Mouse (Mus musculus): ENCODE data around the gene Ppp6r3. TPM values are rescaled to one million over a fixed set of nuclear protein-coding genes. Genes with fewer than 3 reads are reported as not detected.

Gene Ppp6r3
- polyA plus RNA-seq (2012; ENCODE audit: insufficient read depth, insufficient read length, missing spikeins), result 32.4 and 45.1 TPM in 2 replicates

GRCm38 (mm10) chr19:3575632-3576384 is at the start of gene Ppp6r3:
Ppp6r3 (minus strand) TSS chr19:3575749.
- H3K27ac ChIP-seq (replicated peaks; ENCODE audit: low read depth, low read length), result peak within 1 kb of the TSS; percentile 88
- H3K4me3 ChIP-seq (ENCODE audit: insufficient read depth, low read depth, low read length), result peak within 1 kb of the TSS; percentile 82
- H3K4me1 ChIP-seq (ENCODE audit: control insufficient read depth, insufficient read depth, insufficient read length, low read length), result peaks cover 8% of the 10 kb centered on the region

GRCm38 (mm10) chr19:3625111-3625510 is 49.6 kb upstream of the Ppp6r3 start:
- Histone ChIP-seq H3K4me1 (ENCODE audit: control insufficient read depth, insufficient read depth, insufficient read length, low read length) (no peaks in the 10 kb centered on the region), H3K27ac (replicated peaks; ENCODE audit: low read depth, low read length) (no peak overlapping the region), H3K4me3 (ENCODE audit: insufficient read depth, low read depth, low read length) (no peak overlapping the region)

GRCm38 (mm10) chr19:3623824-3624223 is 48.3 kb upstream of the Ppp6r3 start:
- Histone ChIP-seq H3K4me1 (ENCODE audit: control insufficient read depth, insufficient read depth, insufficient read length, low read length) (no peaks in the 10 kb centered on the region), H3K27ac (replicated peaks; ENCODE audit: low read depth, low read length) (no peak overlapping the region), H3K4me3 (ENCODE audit: insufficient read depth, low read depth, low read length) (no peak overlapping the region)

GRCm38 (mm10) chr19:3623294-3623693 is 47.7 kb upstream of the Ppp6r3 start:
- H3K4me3 ChIP-seq (ENCODE audit: insufficient read depth, low read depth, low read length), result no peak overlapping the region
- no peak overlapping the region for H3K27ac ChIP-seq (replicated peaks; ENCODE audit: low read depth, low read length)
- no peaks in the 10 kb centered on the region for H3K4me1 ChIP-seq (ENCODE audit: control insufficient read depth, insufficient read depth, insufficient read length, low read length)

- no peaks in the 10 kb centered on the region for H3K4me1 ChIP-seq (ENCODE audit: control insufficient read depth, insufficient read depth, insufficient read length, low read length)
- H3K27ac ChIP-seq (replicated peaks; ENCODE audit: low read depth, low read length), result no peak overlapping the region
- no peak overlapping the region for H3K4me3 ChIP-seq (ENCODE audit: insufficient read depth, low read depth, low read length)
These were observed 45.3 kb upstream of the Ppp6r3 start for GRCm38 (mm10) chr19:3620871-3621270.

- H3K4me3 ChIP-seq (ENCODE audit: insufficient read depth, low read depth, low read length), result no peak overlapping the region
- no peaks in the 10 kb centered on the region for H3K4me1 ChIP-seq (ENCODE audit: control insufficient read depth, insufficient read depth, insufficient read length, low read length)
- no peak overlapping the region for H3K27ac ChIP-seq (replicated peaks; ENCODE audit: low read depth, low read length)
These were observed 43.8 kb upstream of the Ppp6r3 start for GRCm38 (mm10) chr19:3619359-3619758.

- Histone ChIP-seq H3K27ac (replicated peaks; ENCODE audit: low read depth, low read length) (no peak overlapping the region), H3K4me1 (ENCODE audit: control insufficient read depth, insufficient read depth, insufficient read length, low read length) (no peaks in the 10 kb centered on the region), H3K4me3 (ENCODE audit: insufficient read depth, low read depth, low read length) (no peak overlapping the region)
These were observed 38.4 kb upstream of the Ppp6r3 start for GRCm38 (mm10) chr19:3613991-3614390.

GRCm38 (mm10) chr19:3612534-3613273 is 37.2 kb upstream of the Ppp6r3 start:
- Histone ChIP-seq H3K4me1 (ENCODE audit: control insufficient read depth, insufficient read depth, insufficient read length, low read length) (no peaks in the 10 kb centered on the region), H3K4me3 (ENCODE audit: insufficient read depth, low read depth, low read length) (no peak overlapping the region), H3K27ac (replicated peaks; ENCODE audit: low read depth, low read length) (no peak overlapping the region)

- no peak overlapping the region for H3K4me3 ChIP-seq (ENCODE audit: insufficient read depth, low read depth, low read length)
- no peaks in the 10 kb centered on the region for H3K4me1 ChIP-seq (ENCODE audit: control insufficient read depth, insufficient read depth, insufficient read length, low read length)
- no peak overlapping the region for H3K27ac ChIP-seq (replicated peaks; ENCODE audit: low read depth, low read length)
These were observed 36.2 kb upstream of the Ppp6r3 start for GRCm38 (mm10) chr19:3611730-3612129.

- Histone ChIP-seq H3K4me3 (ENCODE audit: insufficient read depth, low read depth, low read length) (no peak overlapping the region), H3K27ac (replicated peaks; ENCODE audit: low read depth, low read length) (no peak overlapping the region), H3K4me1 (ENCODE audit: control insufficient read depth, insufficient read depth, insufficient read length, low read length) (no peaks in the 10 kb centered on the region)
These were observed 35.3 kb upstream of the Ppp6r3 start for GRCm38 (mm10) chr19:3610886-3611285.

GRCm38 (mm10) chr19:3609826-3610225 is 34.3 kb upstream of the Ppp6r3 start:
- no peak overlapping the region for H3K27ac ChIP-seq (replicated peaks; ENCODE audit: low read depth, low read length)
- H3K4me1 ChIP-seq (ENCODE audit: control insufficient read depth, insufficient read depth, insufficient read length, low read length), result no peaks in the 10 kb centered on the region
- H3K4me3 ChIP-seq (ENCODE audit: insufficient read depth, low read depth, low read length), result no peak overlapping the region

- Histone ChIP-seq H3K4me3 (ENCODE audit: insufficient read depth, low read depth, low read length) (no peak overlapping the region), H3K4me1 (ENCODE audit: control insufficient read depth, insufficient read depth, insufficient read length, low read length) (no peaks in the 10 kb centered on the region), H3K27ac (replicated peaks; ENCODE audit: low read depth, low read length) (no peak overlapping the region)
These were observed 18.8 kb upstream of the Ppp6r3 start for GRCm38 (mm10) chr19:3594316-3594715.

- H3K27ac ChIP-seq (replicated peaks; ENCODE audit: low read depth, low read length), result no peak overlapping the region
- no peaks in the 10 kb centered on the region for H3K4me1 ChIP-seq (ENCODE audit: control insufficient read depth, insufficient read depth, insufficient read length, low read length)
- no peak overlapping the region for H3K4me3 ChIP-seq (ENCODE audit: insufficient read depth, low read depth, low read length)
These were observed 18.0 kb upstream of the Ppp6r3 start for GRCm38 (mm10) chr19:3593379-3594055.

- H3K4me1 ChIP-seq (ENCODE audit: control insufficient read depth, insufficient read depth, insufficient read length, low read length), result no peaks in the 10 kb centered on the region
- H3K4me3 ChIP-seq (ENCODE audit: insufficient read depth, low read depth, low read length), result no peak overlapping the region
- H3K27ac ChIP-seq (replicated peaks; ENCODE audit: low read depth, low read length), result no peak overlapping the region
These were observed 14.4 kb upstream of the Ppp6r3 start for GRCm38 (mm10) chr19:3589968-3590367.

GRCm38 (mm10) chr19:3589547-3589946 is 14.0 kb upstream of the Ppp6r3 start:
- Histone ChIP-seq H3K4me1 (ENCODE audit: control insufficient read depth, insufficient read depth, insufficient read length, low read length) (no peaks in the 10 kb centered on the region), H3K4me3 (ENCODE audit: insufficient read depth, low read depth, low read length) (no peak overlapping the region), H3K27ac (replicated peaks; ENCODE audit: low read depth, low read length) (no peak overlapping the region)

Data from brown adipose tissue, adult 24 weeks (tissue).